Mouse (Mus musculus) left cerebral cortex, adult 18-20 months (tissue): Measurements from ENCODE around the gene Coasy. TPM values are rescaled to one million over a fixed set of nuclear protein-coding genes. Genes with fewer than 3 reads are reported as not detected.

Experiments used
- DNase-seq, 2 experiments: peaks; one replicate each; pipeline ENCODE4 v3.0.0; 2021 to 2022; ENCODE audit warnings: low spot score in 2 of 2, mixed read lengths in 1 of 2
- total RNA-seq, 2 experiments: library from RNA; stranded (reverse); gene quantifications; 2 replicates each; pipeline ENCODE4 v1.2.3; 2021

The Coasy gene
- total RNA-seq, 2 experiments from 2014 or later, result 22.5 to 24.6 TPM

DNA sequence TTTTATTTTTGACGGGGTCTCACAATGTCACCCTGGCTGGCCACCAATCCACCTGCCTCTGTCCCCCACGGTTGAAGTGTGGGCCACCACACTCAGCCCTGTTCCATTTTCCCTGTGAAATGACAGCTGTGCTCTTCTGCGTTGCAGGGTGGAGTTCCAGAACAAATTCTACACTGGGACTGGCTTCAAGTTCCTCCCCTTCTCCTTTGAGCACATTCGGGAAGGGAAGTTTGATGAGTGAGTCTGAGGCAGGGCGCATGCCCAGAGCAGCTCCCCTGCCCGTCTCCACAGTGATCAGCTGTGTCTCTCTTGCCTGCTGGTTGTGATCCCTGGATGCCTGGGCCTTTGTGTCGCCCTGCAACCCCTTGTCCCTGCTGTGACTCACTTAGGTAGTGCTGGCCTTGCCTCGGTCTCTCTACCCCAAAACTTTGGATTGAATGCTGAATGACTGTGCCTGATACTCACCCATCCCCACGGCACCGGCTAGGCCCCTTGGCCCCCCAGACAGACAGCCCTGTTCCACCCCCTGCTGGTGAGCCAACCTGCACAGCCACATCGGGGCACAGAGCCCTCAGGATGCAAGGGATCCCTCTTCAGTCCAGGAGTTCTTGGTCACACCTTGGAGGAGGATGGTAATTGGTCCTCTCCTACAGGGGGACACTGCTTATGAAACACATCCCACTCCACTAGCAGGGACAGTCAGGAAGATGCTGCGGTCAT, 20.0 kb upstream of the Coasy start:
- DNase-seq, result peak in 1 of 2 experiments; percentile 36

DNA sequence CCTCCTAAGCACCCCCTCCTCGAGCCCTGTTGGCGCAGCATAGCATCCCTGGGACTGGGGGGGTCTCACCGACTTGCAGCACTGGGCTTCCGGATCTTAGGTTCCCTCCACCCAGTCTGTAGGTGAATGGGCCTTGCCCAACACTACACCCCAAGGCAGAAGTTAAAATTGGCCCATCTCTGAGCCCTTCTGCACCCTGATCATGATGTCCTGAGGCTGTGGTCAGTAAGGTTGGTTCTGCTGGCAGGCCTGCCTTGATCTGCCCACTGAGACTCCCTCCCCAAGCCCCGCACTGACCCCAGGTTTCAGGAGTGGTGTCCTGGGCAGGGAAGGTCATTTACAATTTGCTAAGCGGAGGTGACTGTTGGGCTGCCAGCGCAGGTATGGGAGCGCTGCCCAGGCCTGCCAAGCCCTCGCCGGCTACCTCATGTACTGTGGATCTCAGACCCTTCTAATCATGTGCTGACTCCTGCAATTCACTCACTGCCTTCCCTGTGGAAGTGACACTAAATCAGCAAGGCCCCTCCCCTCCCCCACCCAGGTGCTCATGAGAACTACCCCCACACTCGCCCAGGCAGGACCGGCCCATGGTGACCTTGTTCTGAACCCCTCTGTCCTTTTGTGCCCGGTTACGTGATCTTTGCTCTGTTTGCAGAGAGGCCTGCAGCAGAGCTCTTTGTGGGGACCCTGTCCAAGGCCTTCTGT, 19.2 kb upstream of the Coasy start:
- DNase-seq, result peak in 1 of 2 experiments; percentile 3

DNA sequence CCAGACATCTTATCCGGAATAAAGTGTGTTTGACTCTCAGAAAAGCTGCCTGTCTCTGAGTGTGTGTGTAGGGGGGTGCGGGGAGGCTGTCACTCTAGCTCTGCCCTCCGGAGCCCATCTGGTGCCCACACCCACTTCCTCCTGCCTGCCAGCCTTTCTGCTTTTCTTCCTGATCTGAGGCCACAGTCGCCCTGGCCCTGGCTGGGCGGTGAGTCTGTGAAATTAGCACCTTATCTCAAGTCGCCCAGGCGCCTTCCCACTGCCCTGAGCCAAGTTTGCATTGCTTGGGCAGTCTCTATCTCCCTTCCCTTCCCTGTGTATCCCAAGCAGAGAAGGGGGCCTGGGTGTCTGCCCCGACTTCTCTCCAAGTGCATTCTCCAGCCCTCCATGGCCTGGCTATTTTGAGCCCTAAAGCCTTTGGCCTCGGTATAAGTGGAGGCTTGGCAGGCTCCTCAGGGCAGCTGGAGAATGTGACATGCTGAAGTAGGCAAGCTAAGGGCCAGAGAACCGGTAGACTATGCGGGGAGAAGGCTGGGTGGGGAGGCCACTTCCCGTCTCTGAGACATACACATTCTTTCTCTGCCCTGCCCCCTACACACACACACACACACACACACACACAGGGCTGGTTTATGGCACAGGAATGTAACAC, 18.6 kb upstream of the Coasy start:
- DNase-seq, result peak in 1 of 2 experiments; percentile 58

DNA sequence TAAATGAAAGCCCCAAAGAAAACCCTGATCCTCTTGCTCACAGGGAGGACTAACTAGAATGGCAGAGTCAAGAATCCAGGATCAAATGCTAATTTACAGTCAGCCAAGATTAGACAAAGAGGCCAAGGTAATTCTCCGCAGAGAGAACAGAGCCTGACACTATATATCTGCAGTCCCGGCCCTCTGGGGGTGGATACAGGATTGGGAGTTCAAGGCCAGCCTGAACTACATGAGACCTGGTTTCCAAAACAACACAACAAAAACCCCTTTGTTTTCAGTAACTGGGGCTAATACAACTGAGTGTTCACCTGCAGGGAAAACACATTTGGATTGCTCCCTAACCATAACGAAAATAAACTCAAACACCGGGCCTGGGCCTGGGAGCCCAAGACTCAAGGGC, 17.9 kb upstream of the Coasy start:
- no peak for DNase-seq

DNA sequence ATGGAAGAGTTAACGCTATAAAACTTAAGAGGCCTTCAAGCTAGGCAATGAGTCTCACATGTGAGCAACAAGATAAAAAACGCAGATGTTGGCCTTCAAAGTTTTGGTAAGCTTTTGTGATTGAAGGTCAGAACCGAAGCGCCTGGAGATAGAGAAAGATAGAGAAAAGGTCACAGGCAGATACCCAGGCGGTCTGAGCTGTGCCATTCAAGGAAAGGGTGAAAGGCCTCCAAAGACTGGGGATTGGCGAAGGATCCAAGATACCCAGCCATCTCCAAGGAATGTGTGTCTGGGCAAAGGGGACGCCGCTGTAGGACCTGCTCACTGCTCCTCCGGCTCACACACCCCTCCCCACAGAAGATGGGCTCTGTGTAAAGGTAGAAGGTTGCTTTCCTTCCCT, 17.4 kb upstream of the Coasy start:
- DNase-seq, result no peak

DNA sequence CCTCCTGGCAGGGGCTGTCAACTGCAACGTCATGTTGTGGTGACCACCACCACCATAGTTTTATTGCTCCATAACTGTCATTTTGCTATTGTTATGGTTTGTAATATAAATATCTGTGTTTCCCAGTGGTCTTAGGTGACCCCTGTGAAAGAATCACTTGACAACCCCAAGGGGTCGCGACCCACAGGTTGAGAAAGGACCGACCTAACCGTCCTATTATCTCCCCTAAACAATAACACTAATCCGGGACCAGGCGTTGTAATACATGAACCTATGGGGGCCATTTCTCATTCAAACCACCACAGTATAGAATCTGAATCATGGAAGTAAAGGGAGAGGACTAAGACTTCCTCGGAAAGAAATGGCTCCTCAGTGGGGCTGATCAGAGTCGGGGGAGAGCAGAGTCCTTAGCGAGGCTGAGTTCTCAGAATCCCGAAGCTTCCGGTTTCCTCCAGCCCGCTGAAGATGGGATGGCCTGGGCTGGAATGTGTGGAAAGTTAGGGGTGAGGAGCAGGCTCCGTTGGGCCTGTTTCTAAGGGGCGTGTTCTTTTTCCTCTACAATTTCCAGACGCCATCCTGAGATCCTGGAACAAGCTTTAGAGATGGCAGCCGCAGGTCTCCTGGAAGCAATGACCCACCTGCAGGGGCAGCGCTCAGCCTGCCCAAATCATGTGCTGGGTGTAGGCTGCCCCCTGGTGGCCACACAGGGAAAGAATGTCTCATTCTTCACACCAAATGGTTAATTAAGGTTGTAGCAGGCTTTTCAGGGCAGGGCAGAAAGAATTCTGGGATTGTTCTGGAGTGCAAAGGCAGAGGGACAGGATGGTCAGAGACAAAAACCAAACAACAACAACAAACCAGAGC, 15.6 kb upstream of the Coasy start:
- peak; percentile 76 to 77 for DNase-seq

DNA sequence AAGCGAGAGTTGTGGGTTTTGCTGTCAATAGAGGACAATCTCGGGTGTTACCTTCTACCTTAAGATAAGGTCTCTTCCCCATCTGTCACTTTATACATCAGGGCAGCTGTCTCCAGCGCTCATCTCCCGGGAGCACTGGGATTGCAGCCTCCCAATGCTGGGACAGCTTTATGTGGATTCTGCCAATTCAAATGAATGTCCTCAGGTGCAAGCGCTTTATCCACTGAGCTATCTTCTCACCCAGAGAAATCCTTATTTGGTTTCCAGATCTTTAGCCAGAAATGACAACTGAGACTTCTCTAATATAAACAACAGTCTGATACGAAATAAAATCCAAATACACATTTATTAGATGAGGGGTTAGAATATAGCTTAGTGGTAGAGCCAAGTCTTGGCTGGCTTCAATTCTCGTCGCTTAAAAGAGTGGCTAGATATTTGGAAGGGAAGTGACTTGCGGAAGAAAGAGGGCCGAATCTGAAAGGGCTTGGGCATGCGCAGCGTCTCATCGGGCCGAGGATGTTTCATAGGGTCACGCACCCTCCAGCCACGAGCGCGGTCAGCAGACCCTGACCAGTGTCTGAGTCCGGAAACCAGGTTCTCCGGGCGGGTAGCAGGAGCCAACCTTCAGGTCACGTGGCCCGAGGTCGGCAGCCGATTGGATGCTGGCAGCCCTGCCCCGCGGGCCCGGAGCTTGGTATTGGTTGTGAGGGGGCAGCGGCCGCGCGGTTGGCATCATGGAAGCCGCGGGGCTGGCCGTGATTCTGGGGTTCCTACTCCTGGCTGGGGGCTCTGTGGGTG, 12.8 kb upstream of the Coasy start, which contains the start of gene Naglu:
TSS of gene Naglu (plus strand) at position 622 of the 798 bp plus-strand sequence.
- DNase-seq, result peak; percentile 93 to 96

DNA sequence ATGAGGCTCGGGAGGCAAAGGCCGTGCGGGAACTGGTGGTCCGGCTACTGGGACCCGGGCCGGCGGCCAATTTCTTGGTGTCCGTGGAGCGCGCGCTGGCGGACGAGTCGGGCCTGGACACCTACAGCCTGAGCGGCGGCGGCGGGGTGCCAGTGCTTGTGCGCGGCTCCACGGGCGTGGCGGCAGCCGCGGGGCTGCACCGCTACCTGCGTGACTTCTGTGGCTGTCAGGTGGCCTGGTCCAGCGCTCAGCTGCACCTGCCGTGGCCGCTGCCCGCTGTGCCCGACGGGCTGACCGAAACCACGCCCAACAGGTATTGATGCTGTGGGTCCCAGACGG, 12.2 kb upstream of the Coasy start:
- DNase-seq, result no peak

DNA sequence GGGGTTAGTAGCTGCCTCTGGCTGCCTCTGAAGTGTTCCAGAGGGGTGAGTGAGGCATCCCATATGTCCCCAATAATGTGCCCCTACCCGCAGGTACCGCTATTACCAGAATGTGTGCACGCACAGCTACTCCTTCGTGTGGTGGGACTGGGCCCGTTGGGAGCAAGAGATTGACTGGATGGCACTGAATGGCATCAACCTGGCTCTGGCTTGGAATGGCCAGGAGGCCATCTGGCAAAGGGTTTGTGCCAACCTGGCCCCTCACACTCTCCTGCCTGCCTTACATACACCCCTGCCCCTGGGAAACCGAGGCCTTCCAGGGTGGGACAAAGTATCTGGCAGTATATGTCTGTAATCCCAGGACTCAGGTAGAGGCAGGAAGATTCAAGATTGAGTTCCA, 11.4 kb upstream of the Coasy start:
- no peak for DNase-seq

DNA sequence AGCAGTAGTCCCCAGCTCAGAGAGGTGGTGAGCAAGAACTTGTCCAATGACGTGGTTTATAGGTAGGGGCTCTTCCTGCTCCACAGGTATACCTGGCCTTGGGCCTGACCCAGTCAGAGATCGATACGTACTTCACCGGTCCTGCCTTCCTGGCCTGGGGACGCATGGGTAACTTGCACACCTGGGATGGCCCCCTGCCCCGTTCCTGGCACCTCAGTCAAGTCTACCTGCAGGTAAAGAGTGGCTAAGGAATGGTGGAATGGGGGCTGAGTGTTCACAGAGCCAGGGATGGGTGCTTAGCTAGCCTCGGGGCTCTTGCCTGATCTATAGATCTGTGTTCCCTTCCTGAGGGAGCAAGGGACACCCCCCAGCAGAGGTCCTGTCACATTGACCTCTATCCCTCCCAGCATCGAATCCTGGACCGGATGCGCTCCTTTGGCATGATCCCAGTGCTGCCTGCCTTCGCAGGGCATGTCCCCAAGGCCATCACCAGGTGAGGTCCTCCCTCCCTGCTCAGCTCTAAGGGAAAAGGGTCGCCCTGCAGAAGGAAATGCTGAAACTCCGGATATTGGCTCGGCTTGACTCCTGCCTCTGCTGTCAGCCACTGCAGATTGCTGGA, 10.4 kb upstream of the Coasy start:
- no peak for DNase-seq

DNA sequence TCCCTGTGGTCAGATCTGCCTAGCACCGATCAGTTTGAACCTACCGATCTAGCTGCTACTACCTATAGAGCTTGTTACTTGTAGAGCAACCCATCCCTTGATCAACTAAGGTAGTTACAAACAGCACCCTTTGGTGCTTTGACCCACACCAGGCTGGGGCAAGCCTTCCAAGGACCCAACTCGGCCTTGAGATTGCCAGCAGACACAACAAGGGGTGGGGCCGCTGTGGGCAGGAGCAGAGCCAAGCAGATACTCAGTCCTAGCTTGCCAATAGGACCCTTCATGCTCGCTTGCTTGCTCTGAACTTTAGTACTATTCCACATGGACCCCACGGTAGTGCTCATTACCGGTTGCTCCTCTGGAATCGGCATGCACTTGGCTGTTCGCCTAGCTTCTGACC, 4.2 kb upstream of the Coasy start, which contains the start of gene Hsd17b1:
TSS of gene Hsd17b1 (plus strand) at position 291 of the 400 bp plus-strand sequence.
- DNase-seq, result no peak

DNA sequence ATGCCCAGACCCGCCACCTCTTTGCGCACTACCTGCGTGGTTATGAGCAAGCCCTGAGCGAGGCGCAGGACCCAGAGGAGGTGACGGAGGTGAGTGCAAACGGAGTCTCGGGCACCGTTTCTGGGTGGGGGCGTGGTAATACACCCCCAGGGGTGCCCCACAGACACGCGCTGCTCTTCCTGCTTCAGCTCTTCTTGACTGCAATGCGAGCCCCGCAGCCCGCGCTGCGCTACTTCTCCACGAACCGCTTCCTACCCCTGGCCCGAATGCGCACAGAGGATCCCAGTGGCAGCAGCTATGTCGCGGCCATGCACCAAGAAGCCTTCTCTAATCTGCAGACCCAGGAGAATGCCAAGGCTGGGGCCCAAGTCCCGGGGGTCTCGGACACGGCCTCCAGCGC, 2.6 kb upstream of the Coasy start:
- DNase-seq, result no peak

DNA sequence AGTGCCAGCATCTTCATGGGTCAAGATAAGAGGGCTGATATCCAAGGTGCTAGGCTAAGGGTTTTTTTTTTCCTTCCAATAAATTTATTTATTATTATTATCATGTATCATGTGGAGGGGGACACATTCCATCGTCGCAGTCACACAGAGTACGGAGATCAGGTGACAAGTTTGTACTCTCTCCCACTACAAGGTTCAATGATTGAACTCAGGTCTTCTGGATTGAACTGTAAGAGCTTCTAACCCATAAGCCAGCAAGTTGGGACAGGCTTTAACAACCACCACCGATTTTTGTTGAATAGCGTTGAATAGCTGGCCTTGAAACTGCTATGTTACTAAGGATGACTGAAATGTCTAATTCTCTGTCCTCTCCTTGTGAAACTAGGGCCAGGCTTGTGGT, 1.9 kb upstream of the Coasy start:
- DNase-seq, result no peak

DNA sequence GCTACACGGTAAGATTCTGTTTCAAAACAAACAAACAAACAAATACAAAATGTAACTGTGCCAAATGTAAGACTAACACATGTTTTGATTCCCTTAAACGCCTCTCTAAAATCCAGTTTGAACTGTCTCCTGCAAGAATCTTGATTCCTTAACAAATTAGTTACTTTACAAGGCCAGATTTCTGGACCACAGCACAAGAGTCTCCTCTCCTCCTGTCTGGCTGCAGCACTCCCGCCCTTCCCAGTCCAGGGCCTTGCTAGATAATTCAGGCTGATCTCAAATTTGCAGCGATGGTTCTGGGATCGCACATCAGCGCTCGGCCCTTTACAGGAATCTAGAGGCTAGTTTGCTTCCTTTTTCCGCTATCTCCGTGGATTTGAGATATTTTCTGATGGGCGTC, 706 bp upstream of the Coasy start:
- no peak for DNase-seq

DNA sequence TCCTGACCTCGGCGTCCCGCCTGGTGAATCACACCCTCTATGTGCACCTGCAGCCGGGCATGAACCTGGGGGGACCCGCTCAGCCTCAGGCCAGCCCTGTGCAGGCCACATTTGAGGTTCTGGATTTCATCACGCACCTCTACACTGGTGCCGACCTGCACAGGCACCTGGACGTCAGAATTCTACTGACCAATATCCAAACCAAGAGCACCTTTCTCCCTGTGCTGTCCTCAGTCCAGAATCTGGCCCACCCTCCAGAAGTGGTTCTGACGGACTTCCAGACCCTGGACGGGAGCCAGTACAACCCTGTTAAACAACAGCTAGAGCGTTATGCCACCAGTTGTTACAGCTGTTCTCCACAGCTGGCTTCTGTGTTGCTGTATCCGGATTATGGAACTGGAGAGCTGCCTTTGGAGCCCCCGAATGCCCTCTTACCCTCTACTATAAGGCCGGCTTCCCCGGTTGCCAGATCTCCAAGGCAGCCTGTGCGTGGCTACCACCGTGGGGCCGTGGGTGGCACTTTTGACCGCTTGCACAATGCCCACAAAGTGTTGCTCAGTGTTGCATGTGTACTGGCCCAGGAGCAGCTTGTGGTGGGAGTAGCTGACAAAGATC, 825 bp downstream of the Coasy start:
- DNase-seq, result no peak

DNA sequence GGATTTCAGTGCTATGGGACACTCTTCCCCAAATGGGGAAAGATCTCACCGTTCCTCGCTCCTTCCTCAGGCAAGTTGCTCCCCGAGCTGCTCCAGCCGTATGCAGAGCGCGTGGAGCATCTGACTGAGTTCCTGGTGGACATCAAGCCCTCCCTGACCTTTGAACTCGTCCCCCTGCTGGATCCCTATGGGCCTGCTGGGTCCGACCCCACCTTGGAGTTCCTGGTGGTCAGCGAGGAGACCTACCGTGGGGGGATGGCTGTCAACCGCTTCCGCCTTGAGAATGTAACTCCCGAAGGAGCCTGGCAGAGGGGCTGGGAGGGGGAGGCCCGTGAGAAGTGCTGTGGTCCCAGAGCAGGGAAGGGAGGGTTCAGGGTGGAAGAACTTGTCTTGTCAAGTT, 1.9 kb downstream of the Coasy start:
- no peak for DNase-seq

DNA sequence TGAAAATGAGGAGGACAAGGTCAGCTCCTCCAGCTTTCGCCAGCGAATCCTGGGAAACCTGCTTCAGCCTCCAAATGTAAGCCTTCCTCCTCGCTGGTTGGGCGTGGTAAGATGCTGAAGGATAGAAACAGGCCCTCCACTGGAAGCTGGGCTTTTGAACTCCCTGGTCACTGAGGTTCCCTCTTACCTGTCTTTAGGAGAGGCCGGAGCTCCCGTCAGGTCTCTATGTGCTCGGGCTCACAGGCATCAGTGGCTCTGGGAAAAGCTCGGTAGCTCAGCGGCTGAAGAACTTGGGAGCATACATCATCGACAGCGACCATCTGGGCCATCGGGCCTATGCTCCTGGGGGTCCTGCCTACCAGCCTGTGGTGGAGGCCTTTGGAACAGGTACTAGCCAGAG, 2.4 kb downstream of the Coasy start:
- no peak for DNase-seq

DNA sequence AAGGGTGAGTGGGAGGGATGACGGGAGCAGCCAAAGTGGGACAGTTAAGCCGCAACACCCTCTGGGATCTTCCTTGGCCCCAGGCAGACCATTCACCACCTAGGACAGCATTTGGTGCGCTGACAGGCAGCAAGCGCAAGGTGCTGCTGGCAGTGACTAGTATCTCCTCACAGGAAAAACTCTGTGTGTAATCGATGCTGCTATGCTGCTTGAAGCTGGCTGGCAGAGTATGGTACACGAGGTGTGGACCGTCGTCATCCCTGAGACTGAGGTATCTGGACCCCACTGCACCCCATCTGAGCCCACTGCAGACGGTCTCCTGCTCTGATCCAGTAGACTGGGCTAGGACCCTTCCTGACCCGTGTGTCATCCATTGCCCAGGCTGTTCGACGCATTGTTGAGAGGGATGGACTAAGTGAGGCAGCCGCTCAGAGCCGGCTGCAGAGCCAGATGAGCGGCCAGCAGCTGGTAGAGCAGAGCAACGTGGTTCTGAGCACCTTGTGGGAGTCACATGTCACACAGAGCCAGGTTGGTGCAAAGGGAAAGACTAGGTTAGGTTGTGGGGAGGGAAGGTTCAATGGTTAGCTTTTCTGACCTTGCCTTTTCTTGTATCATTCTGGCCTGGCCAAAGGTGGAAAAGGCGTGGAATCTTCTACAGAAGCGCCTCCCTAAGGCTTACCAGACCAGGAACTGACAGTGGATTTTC, 3.4 kb downstream of the Coasy start:
- DNase-seq, result no peak

DNA sequence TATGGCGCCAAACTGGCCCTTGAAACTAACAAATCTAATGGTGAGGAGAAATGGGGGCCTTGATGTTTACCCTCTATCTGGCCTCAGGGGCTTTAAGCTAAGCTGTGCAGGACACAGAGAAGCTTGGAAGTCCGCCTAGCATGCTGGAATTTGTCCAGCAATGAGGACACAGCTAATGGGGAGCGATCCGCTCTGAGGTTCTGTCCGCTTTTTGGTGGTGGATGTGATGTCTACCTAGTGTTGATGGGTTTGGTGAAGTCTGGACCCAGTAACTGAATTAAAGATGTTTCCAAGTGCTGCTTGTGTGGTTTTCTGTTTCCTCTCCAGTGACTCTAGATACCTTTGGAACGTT, 3.9 kb downstream of the Coasy start:
- no peak for DNase-seq
